Mouse (Mus musculus): ENCODE results near the gene Asic3.

DNA sequence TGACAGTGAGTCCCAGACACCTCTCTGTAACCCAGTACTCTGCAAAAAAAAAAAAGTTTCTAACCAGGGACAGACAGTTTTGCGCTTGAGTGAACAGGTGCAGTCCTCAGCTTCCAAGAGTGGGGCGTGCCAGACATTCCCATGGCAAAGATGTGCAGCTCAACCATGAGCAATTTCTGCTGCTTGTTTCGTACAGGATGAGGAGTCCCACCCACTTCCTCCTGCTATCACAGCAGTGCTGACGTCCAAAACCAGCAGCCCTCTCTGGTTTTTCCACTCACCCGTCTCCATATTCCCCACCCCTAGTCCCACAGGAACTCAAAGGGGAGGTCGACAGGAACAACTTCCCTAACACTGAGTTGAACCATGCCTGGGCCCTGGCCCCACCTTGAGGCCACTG is 28.8 kb upstream of the Asic3 start:
- TF ChIP-seq GATA1 (IDR thresholded peaks at IDR 0.05; ENCODE audit: low read length) (no peak), TAL1 (IDR thresholded peaks at IDR 0.05; ENCODE audit: low read length) (no peak)

Measured in erythroblast, embryonic 14.5 days (primary cell).